44 mouse cellular contexts compared by ENCODE assay signal in genomic region chr3:27377935-27378334, GRCm38 (mm10). TPM values are rescaled to one million over a fixed set of nuclear protein-coding genes. Genes with fewer than 3 reads are reported as not detected.
"Had no signal": no experiment of that assay in that cellular context is flagged by ENCODE, and none has a peak within 500 bp of the region (broad histone marks: within the 10 kb centered on the region; RNA-seq: fewer than 3 reads in every experiment).

No protein-coding gene starts in this region.

- H3K27ac ChIP-seq: heart, embryonic 10.5 days; heart, embryonic 13.5 days; heart, embryonic 15.5 days; hindbrain, embryonic 10.5 days; hindbrain, embryonic 12.5 days; hindbrain, embryonic 13.5 days; hindbrain, embryonic 14.5 days; hindbrain, embryonic 15.5 days; hindbrain, postnatal 0 days; intestine, embryonic 15.5 days; kidney, embryonic 15.5 days; kidney, postnatal 0 days; layer of hippocampus, adult 2 months had no signal

- H3K4me3 ChIP-seq: heart, embryonic 10.5 days; heart, embryonic 12.5 days; heart, embryonic 13.5 days; heart, embryonic 15.5 days; hindbrain, embryonic 10.5 days; hindbrain, embryonic 12.5 days; hindbrain, embryonic 13.5 days; hindbrain, embryonic 15.5 days; intestine, embryonic 15.5 days; kidney, embryonic 15.5 days; layer of hippocampus, adult 2 months had no signal

- DNase-seq: heart, postnatal 10 days; heart, postnatal 14 days; heart, postnatal 36 days; heart, postnatal 4 days; kidney, adult 11 months; kidney, adult 18-20 months; kidney, adult 2 months; kidney, adult 8-10 months; kidney, adult 9 months; kidney, postnatal 10 days; kidney, postnatal 14 days; kidney, postnatal 25 days; kidney, postnatal 36 days; kidney, postnatal 4 days; layer of hippocampus, adult 9-11 months; layer of hippocampus, postnatal 36 days had no signal

- H3K4me2 ChIP-seq: heart, embryonic 11.5 days; heart, embryonic 12.5 days; heart, embryonic 13.5 days; heart, embryonic 15.5 days; hindbrain, embryonic 12.5 days; hindbrain, embryonic 13.5 days; hindbrain, embryonic 14.5 days; hindbrain, embryonic 15.5 days; intestine, embryonic 15.5 days; kidney, embryonic 15.5 days had no signal

- ATAC-seq: hindbrain, embryonic 16.5 days; hindbrain, postnatal 0 days; inflammation-experienced regulatory T-cells, adult 6 months; intestine, embryonic 15.5 days; intestine, embryonic 16.5 days; intestine, postnatal 0 days had no signal

- H3K36me3 ChIP-seq: heart, embryonic 10.5 days; heart, embryonic 12.5 days; heart, embryonic 13.5 days; heart, embryonic 15.5 days; hindbrain, embryonic 10.5 days; hindbrain, embryonic 12.5 days; hindbrain, embryonic 13.5 days; hindbrain, embryonic 15.5 days; intestine, embryonic 15.5 days; kidney, embryonic 15.5 days had no signal

- H3K9me3 ChIP-seq: heart, embryonic 10.5 days; heart, embryonic 12.5 days; heart, embryonic 13.5 days; heart, embryonic 15.5 days; hindbrain, embryonic 10.5 days; hindbrain, embryonic 12.5 days; hindbrain, embryonic 13.5 days; hindbrain, embryonic 15.5 days; intestine, embryonic 15.5 days; kidney, embryonic 15.5 days had no signal

- H3K4me1 ChIP-seq: heart, embryonic 10.5 days; heart, embryonic 12.5 days; heart, embryonic 13.5 days; heart, embryonic 15.5 days; hindbrain, embryonic 10.5 days; hindbrain, embryonic 12.5 days; hindbrain, embryonic 13.5 days; hindbrain, embryonic 15.5 days; intestine, embryonic 15.5 days had no signal

- H3K9ac ChIP-seq: heart, embryonic 12.5 days; heart, embryonic 13.5 days; heart, embryonic 15.5 days; hindbrain, embryonic 12.5 days; hindbrain, embryonic 13.5 days; hindbrain, embryonic 14.5 days; hindbrain, embryonic 15.5 days; intestine, embryonic 15.5 days; kidney, embryonic 15.5 days had no signal

RNA-seq across cellular contexts. Expression of gene Ghsr, which starts 6.8 kb away (rescaled TPM):
- total RNA-seq: heart, adult 8-10 months; heart, postnatal 10 days; heart, postnatal 14 days; heart, postnatal 25 days; heart, postnatal 36 days; heart, postnatal 4 days; hematopoietic stem cell, adult 5-6 weeks had no signal
- polyA plus RNA-seq: heart, embryonic 10.5 days; heart, embryonic 11.5 days; heart, embryonic 12.5 days; heart, embryonic 13.5 days; heart, embryonic 14.5 days; heart, embryonic 15.5 days; heart, embryonic 16.5 days; heart, postnatal 0 days; inflammation-experienced regulatory T-cells, adult 6 months; intestine, embryonic 14.5 days; intestine, embryonic 15.5 days; intestine, embryonic 16.5 days; intestine, postnatal 0 days; kidney, adult 2 months; kidney, embryonic 15.5 days; kidney, embryonic 16.5 days; kidney, postnatal 0 days; large intestine, adult 2 months had no signal
